Mouse (Mus musculus) adrenal gland, postnatal 0 days (tissue): ENCODE data around the gene 2410004P03Rik. TPM values are rescaled to one million over a fixed set of nuclear protein-coding genes. Genes with fewer than 3 reads are reported as not detected.

Source experiments
- polyA plus RNA-seq: library from polyadenylated mRNA; unstranded; fragments of >200 nt; fragmentation: Nextera tagmentation; extraction: Ambion mirVana; gene quantifications from 2 replicates; pipeline ENCODE4 v1.2.1, GENCODE M21; 2015

2410004P03Rik gene
- polyA plus RNA-seq: 0.08 and 0.25 TPM in 2 replicates

DNA sequence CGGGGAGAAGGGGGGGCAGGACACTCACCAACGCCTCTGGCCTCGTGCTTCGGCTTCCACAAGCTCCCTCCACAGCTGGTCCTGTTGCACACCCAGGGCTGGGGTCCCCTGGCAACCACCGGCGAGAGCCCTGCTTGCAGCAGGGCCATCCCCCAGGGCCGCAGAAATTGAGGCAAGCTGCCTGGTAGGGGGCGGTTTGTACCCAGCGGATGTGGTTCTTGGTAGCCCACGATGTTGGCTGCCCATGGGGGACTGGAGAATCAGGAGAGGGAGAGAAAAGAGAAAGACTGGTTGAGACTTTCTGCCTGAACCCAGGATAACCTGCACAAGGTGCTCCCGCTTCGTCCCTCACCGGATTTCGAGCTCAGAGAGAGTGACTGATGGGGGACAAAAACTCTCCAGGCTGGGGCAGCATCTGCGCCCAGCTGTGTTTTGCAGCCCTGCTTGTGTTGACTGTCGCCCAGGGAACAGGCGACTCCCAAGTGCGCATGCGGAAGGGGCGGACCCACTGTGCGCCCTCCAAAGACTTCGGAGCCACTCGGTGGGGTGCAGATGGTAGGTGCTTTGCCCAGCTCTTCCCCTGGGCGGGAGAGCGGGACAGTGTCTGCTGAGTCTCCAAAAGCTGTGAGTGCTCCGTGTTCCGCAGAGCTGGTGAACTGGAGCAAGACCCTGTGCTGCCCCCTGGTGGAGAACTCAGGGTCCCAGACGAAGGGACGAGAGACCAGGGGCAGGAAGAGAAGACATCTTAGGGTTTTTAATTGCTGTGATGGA, at the start of gene 2410004P03Rik:
Gene 2410004P03Rik, minus strand, starts transcription at position 628 of the 771 bp plus-strand sequence.

DNA sequence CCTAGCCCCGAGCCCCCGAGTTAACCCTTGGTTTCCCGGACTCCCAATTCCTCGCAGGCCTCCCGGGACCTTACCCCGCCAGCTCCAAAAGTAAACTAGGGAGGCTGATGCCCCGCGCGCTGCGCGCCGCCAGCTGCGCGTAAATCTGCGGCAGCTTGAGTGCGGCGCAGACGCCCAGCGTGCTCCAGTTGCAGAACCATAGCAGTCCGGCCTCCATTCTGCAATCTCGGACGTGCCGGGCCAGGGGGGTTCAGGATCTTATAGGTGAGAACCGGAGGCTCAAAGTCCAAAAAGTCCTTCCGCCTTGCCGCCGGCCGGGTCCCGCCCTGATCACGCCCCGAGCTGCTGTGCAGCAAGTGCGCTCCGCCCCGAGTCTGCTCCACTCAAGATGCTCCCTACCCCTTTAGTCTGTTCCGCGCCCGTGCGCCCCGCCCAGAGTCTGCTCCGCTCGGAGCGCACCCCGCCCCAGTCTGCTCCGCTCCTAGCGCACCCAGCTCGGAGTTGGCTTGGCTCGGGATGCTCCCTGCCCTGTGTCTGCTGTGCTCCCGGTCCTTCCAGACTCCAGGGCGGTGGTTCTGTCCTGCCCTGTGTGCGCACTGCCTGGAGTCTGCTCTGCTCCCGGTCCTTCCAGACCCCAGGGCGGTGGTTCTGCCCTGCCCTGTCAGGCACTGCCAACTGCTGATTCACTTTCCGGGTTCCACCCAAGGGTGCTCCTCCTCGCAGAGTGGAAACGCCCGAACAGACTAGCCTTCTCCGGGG, 11.6 kb downstream of the 2410004P03Rik start, which contains the start of gene Pqlc3:
Gene Pqlc3, minus strand, starts transcription at position 670 of the 759 bp plus-strand sequence.

Other genes with a start within 250 kb of the 2410004P03Rik start
- gene Greb1, start 210.8 kb downstream of the 2410004P03Rik start, polyA plus RNA-seq: 3.2 and 11.4 TPM in 2 replicates
- gene E2f6, start 200.8 kb downstream of the 2410004P03Rik start, polyA plus RNA-seq: 21.0 and 31.6 TPM in 2 replicates
- 18.9 and 23.7 TPM in 2 replicates for gene Rock2, start 116.8 kb downstream of the 2410004P03Rik start, polyA plus RNA-seq
- gene Pqlc3, start 11.3 kb downstream of the 2410004P03Rik start, polyA plus RNA-seq: 6.8 and 9.8 TPM in 2 replicates
- 0.03 and 0.24 TPM in 2 replicates for gene Kcnf1, start 165.2 kb upstream of the 2410004P03Rik start, polyA plus RNA-seq